26 mouse cellular contexts compared by ENCODE assay signal in the genomic region with DNA sequence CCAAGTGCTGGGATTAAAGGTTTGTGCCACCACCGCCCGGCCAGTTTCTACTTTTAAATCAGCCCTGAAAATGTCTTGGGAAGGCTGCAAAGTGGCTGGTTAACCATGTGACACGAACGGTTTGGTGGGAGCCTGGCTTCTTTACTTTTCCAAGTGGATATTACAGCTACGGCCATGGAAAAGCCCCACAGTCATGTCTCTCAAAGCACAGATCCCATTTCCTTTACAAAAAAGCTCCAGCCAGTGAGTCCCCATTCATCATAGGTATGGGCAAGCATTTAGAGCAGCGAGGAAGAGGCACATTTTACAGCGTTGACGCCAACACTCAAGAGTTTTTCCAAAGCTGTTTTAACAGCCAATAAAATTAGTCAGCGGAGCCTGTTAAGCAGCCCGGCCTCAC. TPM values are rescaled to one million over a fixed set of nuclear protein-coding genes. Genes with fewer than 3 reads are reported as not detected.
A peak's percentile ranks its signal among the peaks of the same experiment; 100 is the strongest.
DNase-seq lines count a peak whose midpoint lies in the region; ATAC-seq and TF ChIP-seq lines count a peak whose summit lies in the region.
"Had no signal": no experiment of that assay in that cellular context is flagged by ENCODE, and none has a peak within 500 bp of the region (broad histone marks: within the 10 kb centered on the region; RNA-seq: fewer than 3 reads in every experiment).

No protein-coding gene starts in this region.

- H3K4me2 ChIP-seq in limb, embryonic 13.5 days (replicated peaks), result no peak overlapping the region
- H3K4me2 ChIP-seq in limb, embryonic 14.5 days (replicated peaks; ENCODE audit: low read depth, low read length, severe bottlenecking), result no peak overlapping the region
- no peak overlapping the region for H3K4me2 ChIP-seq in limb, embryonic 15.5 days
- no peak overlapping the region for H3K4me2 ChIP-seq in hindbrain, postnatal 0 days (ENCODE audit: low read depth, low read length)

- no peak for TF ChIP-seq CTCF in hindbrain, postnatal 0 days (IDR thresholded peaks at IDR 0.05; ENCODE audit: low read depth)

- peaks cover 37% of the 10 kb centered on the region for H3K4me1 ChIP-seq in limb, embryonic 13.5 days
- peaks cover 25% of the 10 kb centered on the region for H3K4me1 ChIP-seq in limb, embryonic 10.5 days
- H3K4me1 ChIP-seq in limb, embryonic 14.5 days (ENCODE audit: control insufficient read depth, insufficient read depth, low read length), result peaks cover 11% of the 10 kb centered on the region
- peaks cover 22% of the 10 kb centered on the region for H3K4me1 ChIP-seq in limb, embryonic 15.5 days
- no peaks in the 10 kb centered on the region for H3K4me1 ChIP-seq in hindbrain, postnatal 0 days (ENCODE audit: insufficient read depth, low read length)

- H3K9me3 ChIP-seq in limb, embryonic 13.5 days, result no peaks in the 10 kb centered on the region
- 0 out of 2 replicates have a peak, but pooled peaks cover 2% of the 10 kb centered on the region for H3K9me3 ChIP-seq in limb, embryonic 10.5 days (replicated peaks)
- H3K9me3 ChIP-seq in limb, embryonic 14.5 days (ENCODE audit: control insufficient read depth, low read length), result no peaks in the 10 kb centered on the region
- H3K9me3 ChIP-seq in limb, embryonic 15.5 days, result no peaks in the 10 kb centered on the region
- H3K9me3 ChIP-seq in hindbrain, postnatal 0 days (ENCODE audit: low read length), result no peaks in the 10 kb centered on the region
- H3K9me3 ChIP-seq: G1E had no signal

- no peaks in the 10 kb centered on the region for H3K36me3 ChIP-seq in limb, embryonic 13.5 days
- H3K36me3 ChIP-seq in limb, embryonic 10.5 days, result no peaks in the 10 kb centered on the region
- no peaks in the 10 kb centered on the region for H3K36me3 ChIP-seq in limb, embryonic 14.5 days (ENCODE audit: control insufficient read depth, insufficient read depth, low read length)
- H3K36me3 ChIP-seq in limb, embryonic 15.5 days, result no peaks in the 10 kb centered on the region
- no peaks in the 10 kb centered on the region for H3K36me3 ChIP-seq in hindbrain, postnatal 0 days (ENCODE audit: insufficient read depth, low read length)
- H3K36me3 ChIP-seq: G1E had no signal

- intact Hi-C loops in heart, postnatal 36 days (cut with DNase I), result no loop called here

- 30% methylated on average over 10 of the region's 10 CpGs for WGBS in limb, embryonic 13.5 days
- 67% methylated on average over 10 of the region's 10 CpGs for WGBS in limb, embryonic 10.5 days
- 37% methylated on average over 10 of the region's 10 CpGs for WGBS in limb, embryonic 14.5 days
- WGBS in limb, embryonic 15.5 days, result 28% methylated on average over 10 of the region's 10 CpGs
- 84% methylated on average over 10 of the region's 10 CpGs for WGBS in hindbrain, postnatal 0 days

- H3K27ac ChIP-seq in limb, embryonic 13.5 days, result no peak overlapping the region
- no peak overlapping the region for H3K27ac ChIP-seq in limb, embryonic 10.5 days
- H3K27ac ChIP-seq in limb, embryonic 14.5 days (replicated peaks; ENCODE audit: low read depth, low read length), result no peak overlapping the region
- no peak overlapping the region for H3K27ac ChIP-seq in limb, embryonic 15.5 days
- H3K27ac ChIP-seq in hindbrain, postnatal 0 days, result no peak overlapping the region

- peaks cover 29% of the 10 kb centered on the region for H3K27me3 ChIP-seq in limb, embryonic 13.5 days
- H3K27me3 ChIP-seq in limb, embryonic 10.5 days (ENCODE audit: low read depth, poor library complexity, severe bottlenecking), result peaks cover 26% of the 10 kb centered on the region; the same call in 1 of the 2 replicates
- no peaks in the 10 kb centered on the region for H3K27me3 ChIP-seq in limb, embryonic 14.5 days (ENCODE audit: control insufficient read depth, insufficient read depth, low read length)
- H3K27me3 ChIP-seq in limb, embryonic 15.5 days, result peaks cover 4% of the 10 kb centered on the region; the same call in 1 of the 2 replicates
- H3K27me3 ChIP-seq in hindbrain, postnatal 0 days (ENCODE audit: insufficient read depth, low read length), result no peaks in the 10 kb centered on the region

- no peak overlapping the region for H3K9ac ChIP-seq in limb, embryonic 13.5 days
- no peak overlapping the region for H3K9ac ChIP-seq in limb, embryonic 14.5 days (ENCODE audit: low read depth, low read length, severe bottlenecking)
- H3K9ac ChIP-seq in limb, embryonic 15.5 days, result no peak overlapping the region
- no peak overlapping the region for H3K9ac ChIP-seq in hindbrain, postnatal 0 days (replicated peaks; ENCODE audit: low read length)

- no peak for TF ChIP-seq POLR2A in limb, embryonic 14.5 days (IDR thresholded peaks at IDR 0.05; ENCODE audit: borderline replicate concordance, extremely low read depth, insufficient read depth, insufficient read length)

- no peak overlapping the region for H3K4me3 ChIP-seq in limb, embryonic 13.5 days
- no peak overlapping the region for H3K4me3 ChIP-seq in limb, embryonic 10.5 days
- no peak overlapping the region for H3K4me3 ChIP-seq in limb, embryonic 14.5 days (replicated peaks; ENCODE audit: low read length)
- no peak overlapping the region for H3K4me3 ChIP-seq in limb, embryonic 15.5 days
- H3K4me3 ChIP-seq in hindbrain, postnatal 0 days (ENCODE audit: low read length), result no peak overlapping the region

- DNase-seq in heart, adult 11 months, result peak; percentile 61
- no peak for DNase-seq in heart, postnatal 36 days
- DNase-seq in limb, embryonic 10.5 days (ENCODE audit: low spot score), result no peak
- DNase-seq in limb, embryonic 14.5 days (ENCODE audit: low spot score), result peak; percentile 28
- no peak for DNase-seq in hindbrain, postnatal 0 days (ENCODE audit: low spot score)
- no peak for DNase-seq in c-Kit-positive CD71-positive TER-119-positive erythroid progenitor cells, embryonic 14.5 days (ENCODE audit: low spot score)
- DNase-seq: adrenal gland, adult 2 months; adrenal gland, adult 8-10 months; adrenal gland, postnatal 10 days; adrenal gland, postnatal 14 days; adrenal gland, postnatal 25 days; adrenal gland, postnatal 36 days; B cell, adult 2 months; cerebellum, adult 11 months; cerebellum, adult 11-12 months; cerebellum, adult 18-20 months had no signal

- ATAC-seq in limb, embryonic 13.5 days (ENCODE audit: low FRiP score, low read depth), result 0 out of 2 replicates have a peak, but pooled peaks have one; percentile 34
- peak; percentile 37; the same call in 1 of the 2 replicates for ATAC-seq in limb, embryonic 14.5 days (ENCODE audit: low FRiP score, low read depth)
- ATAC-seq in limb, embryonic 15.5 days (ENCODE audit: insufficient number of reproducible peaks, low FRiP score, low TSS enrichment, low read depth), result peak; percentile 63; the same call in 1 of the 2 replicates
- ATAC-seq in hindbrain, postnatal 0 days, result no peak
- ATAC-seq: activated CD4-positive, CD25-positive, alpha-beta regulatory T cell, adult 4 months; CD4-positive, CD25-positive, alpha-beta regulatory T cell, adult 4 months; Patski had no signal

RNA-seq across cellular contexts. Expression of a gene that starts 43.4 kb away (rescaled TPM):
- total RNA-seq in heart, postnatal 36 days (2021), result 1 to 10 TPM; 2.7 to 3.5 TPM
- 2.4 TPM in 2 replicates for polyA plus RNA-seq in limb, embryonic 13.5 days (2015; fragmentation: Nextera tagmentation; extraction: Ambion mirVana)
- 1.6 and 1.9 TPM in 2 replicates for polyA plus RNA-seq in limb, embryonic 10.5 days (2016; fragmentation: Nextera tagmentation; extraction: Ambion mirVana)
- 5.0 and 5.8 TPM in 2 replicates for polyA plus RNA-seq in limb, embryonic 14.5 days (2012; rRNA removed)
- 3.1 and 3.8 TPM in 2 replicates for polyA plus RNA-seq in limb, embryonic 14.5 days (2014; fragmentation: Nextera tagmentation; extraction: Ambion mirVana)
- polyA plus RNA-seq in limb, embryonic 15.5 days (2015; fragmentation: Nextera tagmentation; extraction: Ambion mirVana), result 1.8 and 3.1 TPM in 2 replicates
- total RNA-seq in hindbrain, postnatal 0 days (2014; rRNA removed), result 37.8 and 38.5 TPM in 2 replicates
- 8.2 and 8.4 TPM in 2 replicates for polyA plus RNA-seq in hindbrain, postnatal 0 days (2015; fragmentation: Nextera tagmentation; extraction: Ambion mirVana)
- polyA plus RNA-seq: activated CD4-positive, CD25-positive, alpha-beta regulatory T cell, adult 4 months; G1E had no signal

RNA-seq across cellular contexts. Expression of a gene that starts 47.6 kb away (rescaled TPM):
- total RNA-seq in heart, postnatal 36 days (2021), result not detected
- 0.61 and 0.97 TPM in 2 replicates for polyA plus RNA-seq in limb, embryonic 13.5 days (2015; fragmentation: Nextera tagmentation; extraction: Ambion mirVana)
- 0.93 and 1.2 TPM in 2 replicates for polyA plus RNA-seq in limb, embryonic 10.5 days (2016; fragmentation: Nextera tagmentation; extraction: Ambion mirVana)
- 3.6 and 4.7 TPM in 2 replicates for polyA plus RNA-seq in limb, embryonic 14.5 days (2012; rRNA removed)
- 0.56 and 0.72 TPM in 2 replicates for polyA plus RNA-seq in limb, embryonic 14.5 days (2014; fragmentation: Nextera tagmentation; extraction: Ambion mirVana)
- polyA plus RNA-seq in limb, embryonic 15.5 days (2015; fragmentation: Nextera tagmentation; extraction: Ambion mirVana), result 0.52 and 0.70 TPM in 2 replicates
- 0.52 TPM in 1 of 2 replicates, not detected in the other for total RNA-seq in hindbrain, postnatal 0 days (2014; rRNA removed)
- 0.31 and 0.44 TPM in 2 replicates for polyA plus RNA-seq in hindbrain, postnatal 0 days (2015; fragmentation: Nextera tagmentation; extraction: Ambion mirVana)
- total RNA-seq: adrenal gland, adult 18-20 months; adrenal gland, adult 2 months; adrenal gland, adult 8-10 months; adrenal gland, postnatal 10 days; adrenal gland, postnatal 14 days; adrenal gland, postnatal 25 days; adrenal gland, postnatal 36 days; adrenal gland, postnatal 4 days; MEL had no signal
- polyA plus RNA-seq: activated CD4-positive, CD25-positive, alpha-beta regulatory T cell, adult 4 months; C2C12; CD4-positive, CD25-positive, alpha-beta regulatory T cell, adult 4 months; G1E; Patski had no signal

Comparison
In these comparisons a context has a peak if more than half of its experiments do, and no peak if none do; other contexts are left out.
1. DNase-seq: peak in heart, adult 11 months (single experiment) and limb, embryonic 14.5 days (single experiment); none in heart, postnatal 36 days (0 of 2), limb, embryonic 10.5 days (single experiment), hindbrain, postnatal 0 days (single experiment) and c-Kit-positive CD71-positive TER-119-positive erythroid progenitor cells, embryonic 14.5 days (single experiment).